Mouse (Mus musculus): ENCODE measurements at regions not wholly inside any gene's neighbourhood (a gene's known extent, or its start where the extent isn't known, plus 50 kb on each side); places are given as distances from the start of the nearest gene placed in this dataset.

- TF ChIP-seq CTCF (IDR thresholded peaks at IDR 0.05; ENCODE audit: extremely low read depth, insufficient read depth, low read length): no peak
- no peak for TF ChIP-seq POLR2A (IDR thresholded peaks at IDR 0.05; ENCODE audit: extremely low read depth, insufficient read depth, low read length)
These were observed 650.2 kb downstream of the Efna5 start for GRCm38 (mm10) chr17:62230939-62231338.
